Mouse (Mus musculus) MN1 (cell line): Measurements from ENCODE around the gene Mob3b.

Experiments used
- DNase-seq: peaks from one replicate; pipeline ENCODE4 v3.0.0-alpha.2; 2016; ENCODE audit warnings: low spot score

The Mob3b gene

GRCm38 (mm10) chr4:35065075-35065838 is 92.0 kb downstream of the Mob3b start:
- DNase-seq: no peak

GRCm38 (mm10) chr4:35063146-35063719 is 94.1 kb downstream of the Mob3b start:
- DNase-seq: no peak

DNA sequence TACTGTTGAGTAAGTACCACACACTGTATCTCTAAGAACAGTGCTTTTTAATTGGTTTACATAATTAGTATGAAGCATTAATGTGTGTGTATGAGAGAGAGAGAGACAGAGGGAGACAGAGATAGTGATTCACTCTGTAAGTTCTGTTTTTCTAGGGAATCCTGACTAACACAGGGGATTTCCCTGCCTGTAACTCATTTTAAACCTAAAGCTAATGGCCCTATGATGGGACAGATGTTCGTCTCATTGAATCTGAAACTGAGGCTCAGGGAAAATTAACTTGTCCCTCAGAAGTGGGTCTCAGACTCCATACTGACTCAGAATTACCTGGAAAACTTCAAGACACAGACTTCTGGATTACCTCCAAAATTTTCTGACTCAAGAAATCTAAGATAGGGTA is 96.3 kb downstream of the Mob3b start:
- DNase-seq: no peak

GRCm38 (mm10) chr4:35060401-35060800 is 96.9 kb downstream of the Mob3b start:
- DNase-seq: no peak

DNA sequence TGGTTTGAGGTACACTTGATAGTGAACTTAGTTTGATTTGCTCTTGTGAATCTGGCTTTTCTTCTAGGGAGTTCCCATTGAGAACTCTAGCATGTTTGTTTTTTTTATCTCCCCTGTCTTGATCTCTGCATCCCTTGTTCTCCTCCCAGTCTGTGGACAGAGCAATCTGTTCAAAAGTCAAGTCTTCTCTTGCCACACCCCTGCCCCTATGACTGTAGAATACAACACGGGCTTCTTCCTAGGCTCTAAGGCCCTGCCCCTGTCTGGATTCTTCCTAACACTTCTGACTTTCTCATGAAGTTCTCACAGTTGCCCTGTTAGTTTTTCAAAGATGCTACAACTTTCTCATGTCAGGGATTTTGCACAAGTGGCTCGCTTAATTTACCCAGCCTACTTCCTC is 102.9 kb downstream of the Mob3b start:
- DNase-seq: no peak

DNA sequence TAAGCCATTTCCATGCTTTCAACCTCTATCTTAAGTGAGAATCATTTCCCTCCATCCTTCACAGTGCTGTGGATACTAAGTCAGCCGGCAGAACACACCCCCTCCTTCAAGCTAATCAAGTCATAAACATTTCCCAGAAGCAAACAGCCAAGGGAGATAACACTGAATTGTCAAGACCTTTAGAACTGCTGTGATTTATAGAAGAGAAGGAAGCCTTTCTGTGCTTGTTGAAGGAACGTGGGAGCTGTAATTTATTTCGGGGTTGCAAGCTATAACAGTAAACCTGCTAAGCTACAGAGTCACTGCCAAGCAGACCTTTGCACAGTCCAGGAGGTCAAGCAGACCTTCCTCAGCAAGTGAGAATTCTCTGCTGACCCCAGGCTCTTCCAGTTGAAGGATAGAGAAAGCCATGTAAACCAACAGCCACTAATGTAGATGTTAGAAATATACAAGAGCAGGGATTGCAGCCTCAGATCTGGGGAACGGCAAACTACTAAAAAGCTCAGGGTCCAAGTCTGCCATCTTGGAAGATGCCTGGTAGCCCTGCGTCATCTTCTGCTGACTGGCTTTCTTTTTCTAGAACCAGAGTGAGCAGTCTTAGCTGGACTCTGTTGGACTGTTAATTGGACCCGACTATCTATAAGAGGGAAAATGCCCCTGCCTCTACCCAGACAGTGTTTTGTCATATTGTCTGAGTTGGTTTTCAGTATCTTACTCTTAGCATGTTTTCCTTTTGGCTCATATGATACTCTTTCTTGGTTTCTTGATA is 104.9 kb downstream of the Mob3b start:
- DNase-seq: no peak

DNA sequence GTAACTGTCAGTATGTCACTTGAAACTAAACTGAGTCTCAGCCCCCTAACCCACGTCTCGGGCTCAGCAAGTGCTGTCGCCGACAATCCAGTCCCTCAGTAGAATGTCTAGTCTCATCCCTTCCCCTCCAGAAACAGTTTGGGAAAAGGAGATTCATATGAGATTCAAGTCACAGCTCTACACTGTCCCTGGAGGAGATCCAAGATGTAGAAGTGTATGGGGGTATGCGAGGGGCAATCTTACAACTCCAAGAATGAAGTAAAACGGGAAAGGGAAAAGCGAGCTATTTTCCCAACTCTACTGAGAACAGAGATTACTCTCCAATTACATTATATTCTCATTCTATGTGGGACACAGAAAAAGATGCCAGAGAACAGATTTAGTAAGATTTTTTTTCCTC is 106.1 kb downstream of the Mob3b start:
- no peak for DNase-seq

DNA sequence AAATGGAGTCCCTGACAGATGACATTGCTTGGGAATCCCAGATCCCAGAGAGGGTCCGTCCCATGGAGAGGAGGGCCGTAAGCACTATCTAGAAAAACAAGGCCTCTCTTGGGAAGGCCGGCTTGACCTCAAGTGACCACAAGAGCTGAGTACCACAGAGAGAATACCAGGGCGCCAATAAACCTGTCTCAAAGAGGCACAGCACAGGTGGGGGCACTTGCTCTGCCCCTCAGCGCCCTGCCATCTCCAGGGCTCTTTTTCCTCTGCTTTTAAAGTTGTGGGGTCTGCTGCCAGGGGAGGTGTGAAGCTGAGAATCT is 107.6 kb downstream of the Mob3b start:
- DNase-seq: no peak

DNA sequence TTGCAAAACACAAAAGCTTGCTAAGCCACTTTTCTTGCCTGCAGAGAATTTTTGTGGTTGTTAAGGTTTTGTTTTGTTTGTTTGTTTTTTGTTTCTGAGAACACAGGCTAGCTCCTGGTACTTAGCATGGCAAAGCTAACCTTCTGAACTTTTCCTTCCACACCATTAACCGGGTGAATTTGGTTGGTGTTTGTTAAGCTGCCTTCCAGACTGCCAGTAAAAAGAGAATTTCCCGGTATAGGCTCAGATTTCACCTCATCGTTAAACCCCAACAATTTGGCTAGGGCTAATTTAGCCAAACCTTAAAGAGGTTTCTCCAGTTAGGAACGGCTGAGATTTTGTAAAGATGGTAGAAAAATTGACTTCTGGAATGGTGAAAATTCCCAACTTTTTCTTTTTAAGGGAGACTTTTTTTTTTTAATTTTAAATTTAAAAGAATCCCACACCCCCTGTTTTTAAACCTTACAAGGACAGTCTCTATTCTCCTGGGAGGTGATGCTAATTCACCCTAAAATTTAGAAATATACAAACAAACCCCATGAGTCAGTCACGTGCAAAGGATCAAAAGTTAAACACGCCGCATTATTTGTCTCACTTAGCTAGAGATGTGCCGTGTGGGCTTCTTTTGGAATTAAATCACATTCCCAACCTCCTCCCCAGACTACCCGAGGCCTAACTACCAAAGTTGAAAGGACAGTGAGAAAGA is 108.1 kb downstream of the Mob3b start:
- DNase-seq: no peak

GRCm38 (mm10) chr4:35040896-35041295 is 116.4 kb downstream of the Mob3b start:
- DNase-seq: no peak

DNA sequence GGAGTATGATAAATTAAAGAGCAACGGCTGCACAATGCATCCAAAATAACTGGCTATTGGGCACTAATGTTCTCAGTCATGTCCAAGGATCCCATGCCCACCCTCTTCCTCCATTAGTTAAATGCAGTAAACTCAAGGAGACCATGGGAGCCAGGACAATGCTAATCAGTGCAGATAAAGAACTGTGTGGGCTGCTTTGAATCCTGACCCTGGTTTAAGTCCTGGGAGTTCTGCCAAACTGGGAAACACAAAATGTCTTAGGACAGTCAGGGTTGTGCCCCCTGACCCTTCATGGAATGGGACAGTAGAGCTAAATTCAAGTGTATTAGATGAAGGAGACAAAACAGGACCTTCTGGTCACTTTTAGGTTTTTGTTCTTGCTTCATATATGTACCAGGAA is 117.0 kb downstream of the Mob3b start:
- DNase-seq: no peak

- DNase-seq: no peak
Observed at GRCm38 (mm10) chr4:35037824-35038223, 119.5 kb downstream of the Mob3b start.

GRCm38 (mm10) chr4:35034504-35035290 is 122.6 kb downstream of the Mob3b start:
- DNase-seq: no peak

- DNase-seq: no peak
Observed at GRCm38 (mm10) chr4:35032758-35033157, 124.5 kb downstream of the Mob3b start.

DNA sequence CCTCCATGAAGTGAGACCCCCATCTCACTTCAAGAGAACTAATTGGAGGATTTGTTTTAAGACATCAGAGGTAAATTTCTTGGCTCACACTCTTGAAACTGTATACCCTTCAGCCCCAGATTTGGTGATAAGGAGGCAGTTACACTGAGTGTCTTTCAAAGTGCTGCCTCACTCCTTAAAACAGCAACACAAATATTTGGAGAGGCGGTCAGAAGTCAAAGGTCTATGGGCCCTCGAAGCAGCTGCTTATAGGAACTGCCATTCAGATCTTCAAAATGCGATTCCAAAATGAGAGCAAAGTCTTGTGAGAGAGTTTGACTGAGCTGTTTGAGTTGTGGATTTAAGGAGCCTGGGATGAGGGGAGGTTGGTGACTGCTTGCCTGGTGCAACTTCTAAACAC is 125.7 kb downstream of the Mob3b start:
- DNase-seq: no peak

DNA sequence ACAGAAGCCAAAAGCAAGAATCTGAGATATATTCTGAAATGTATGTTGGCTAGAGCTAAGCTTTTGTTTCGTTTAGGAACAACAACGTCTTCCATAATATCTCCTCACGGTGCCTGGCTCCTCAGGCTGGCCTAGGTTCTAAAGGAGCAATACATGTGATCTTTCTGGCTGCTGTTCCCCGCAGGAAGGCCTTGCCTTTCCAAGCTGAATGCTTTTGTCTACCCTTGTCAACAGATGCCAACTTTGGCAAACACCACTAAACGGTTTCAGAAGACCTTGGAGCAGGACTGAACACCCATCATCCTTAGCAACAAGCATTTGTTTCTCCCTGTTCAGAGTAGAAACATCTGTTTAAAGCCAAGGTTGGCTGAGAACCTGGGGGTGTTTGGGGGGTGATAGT is 126.1 kb downstream of the Mob3b start:
- no peak for DNase-seq

DNA sequence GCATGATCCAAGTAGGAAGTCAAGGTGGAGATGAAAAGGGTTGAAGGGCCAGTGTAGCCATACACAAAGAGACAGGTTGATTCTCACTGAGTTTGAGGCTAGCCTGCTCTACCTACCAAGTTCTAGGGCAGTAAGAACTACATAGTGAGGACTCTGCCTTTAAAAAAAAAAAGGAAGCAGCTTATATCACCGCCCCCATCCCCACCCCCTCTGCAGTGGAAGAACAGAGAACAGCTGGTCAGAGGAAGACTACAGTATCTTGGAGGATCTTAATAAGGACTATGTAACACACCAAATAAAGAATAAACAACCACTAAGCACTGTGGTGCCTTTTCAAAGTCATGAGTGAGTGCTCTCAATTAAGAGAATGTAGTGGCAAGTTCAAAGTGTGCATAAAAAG is 138.9 kb downstream of the Mob3b start:
- no peak for DNase-seq

DNA sequence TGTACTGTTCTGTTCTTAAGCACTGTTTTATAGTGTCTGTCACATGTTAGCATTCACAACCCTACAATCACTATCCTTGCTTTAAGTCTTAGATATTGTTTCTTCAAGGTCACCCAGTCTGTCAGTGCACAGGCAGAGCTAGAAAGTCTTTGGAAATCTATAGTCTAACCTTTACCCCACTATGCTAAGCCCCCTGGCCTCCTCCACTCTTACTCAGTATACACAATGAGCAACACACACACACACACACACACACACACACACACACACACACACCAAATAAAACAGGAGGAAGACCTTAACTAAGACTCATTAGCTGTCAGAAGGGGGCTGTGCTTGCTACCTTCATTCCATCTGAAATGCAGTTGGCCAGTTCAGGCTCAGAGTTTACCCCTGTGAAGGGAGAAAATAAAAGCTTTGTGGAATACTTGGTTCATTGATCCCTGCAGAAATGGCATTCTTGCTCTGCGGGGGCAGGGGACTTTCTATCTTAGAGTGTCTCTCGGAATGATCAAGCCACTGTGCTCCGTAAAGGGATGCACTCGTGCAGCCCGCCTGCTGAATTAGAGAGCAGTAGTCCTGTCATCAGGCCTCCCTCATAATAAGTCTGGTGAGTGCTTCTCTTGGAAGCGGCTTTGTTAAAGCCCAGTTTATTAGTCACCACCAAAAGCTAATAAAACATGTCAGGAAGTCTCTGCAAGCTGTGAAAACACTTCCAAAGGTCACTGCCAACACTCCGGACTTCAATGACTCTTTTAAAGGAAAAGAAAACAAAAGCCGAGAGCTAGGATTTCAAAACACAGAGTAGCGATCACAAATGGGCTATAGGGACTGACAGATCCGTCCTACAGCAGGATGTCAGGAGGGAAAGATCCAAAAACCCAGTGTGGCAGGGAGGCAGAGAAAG is 144.6 kb downstream of the Mob3b start:
- no peak for DNase-seq

- no peak for DNase-seq
Observed at GRCm38 (mm10) chr4:35006541-35007260, 150.6 kb downstream of the Mob3b start.

DNA sequence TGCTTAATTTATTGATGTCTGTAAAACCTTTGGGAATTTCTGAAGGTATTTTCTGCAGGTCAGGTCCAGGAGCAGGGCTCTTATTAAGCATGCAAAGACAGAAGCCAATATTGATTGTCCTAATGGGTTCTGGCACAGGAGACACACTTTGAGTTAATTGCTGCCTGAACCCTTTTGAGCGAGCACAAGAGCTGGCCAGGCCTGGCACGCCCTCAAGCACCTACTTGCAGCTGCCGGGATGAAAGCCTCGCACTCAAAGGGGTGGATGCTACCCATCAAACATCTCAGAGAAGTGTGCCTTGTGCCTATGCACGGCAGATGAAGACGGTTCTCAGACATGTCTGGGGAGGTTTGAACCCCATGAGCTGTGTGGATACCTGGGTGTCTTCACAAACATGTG is 151.2 kb downstream of the Mob3b start:
- DNase-seq: no peak
